Mouse (Mus musculus): ENCODE measurements around the gene Bsnd.
A peak's percentile ranks its signal among the peaks of the same experiment; 100 is the strongest.

The Bsnd gene

GRCm38 (mm10) chr4:106483215-106483727 lies 8.8 kb downstream of the Bsnd start:
- no peak for DNase-seq (ENCODE audit: low read depth)

GRCm38 (mm10) chr4:106480545-106480944 lies 11.5 kb downstream of the Bsnd start:
- no peak for DNase-seq (ENCODE audit: low read depth)

GRCm38 (mm10) chr4:106474241-106474640 lies 17.8 kb downstream of the Bsnd start:
- peak; percentile 50 for DNase-seq (ENCODE audit: low read depth)

GRCm38 (mm10) chr4:106472335-106472734 lies 19.7 kb downstream of the Bsnd start:
- DNase-seq (ENCODE audit: low read depth) = peak; percentile 42

- DNase-seq (ENCODE audit: low read depth) = no peak
Observed at GRCm38 (mm10) chr4:106470921-106471320, 21.2 kb downstream of the Bsnd start.

GRCm38 (mm10) chr4:106467420-106468110 lies 24.5 kb downstream of the Bsnd start:
- DNase-seq (ENCODE audit: low read depth) = no peak

- no peak for DNase-seq (ENCODE audit: low read depth)
Observed at GRCm38 (mm10) chr4:106463174-106463801, 28.8 kb downstream of the Bsnd start.

- DNase-seq (ENCODE audit: low read depth) = no peak
Observed at GRCm38 (mm10) chr4:106462524-106462923, 29.6 kb downstream of the Bsnd start.

- DNase-seq (ENCODE audit: low read depth) = no peak
Observed at GRCm38 (mm10) chr4:106462016-106462415, 30.1 kb downstream of the Bsnd start.

- no peak for DNase-seq (ENCODE audit: low read depth)
Observed at GRCm38 (mm10) chr4:106454541-106454940, 37.5 kb downstream of the Bsnd start.

GRCm38 (mm10) chr4:106453516-106453915 lies 38.6 kb downstream of the Bsnd start:
- no peak for DNase-seq (ENCODE audit: low read depth)

GRCm38 (mm10) chr4:106453108-106453507 lies 39.0 kb downstream of the Bsnd start:
- DNase-seq (ENCODE audit: low read depth) = no peak

GRCm38 (mm10) chr4:106452401-106452800 lies 39.7 kb downstream of the Bsnd start:
- DNase-seq (ENCODE audit: low read depth) = no peak

GRCm38 (mm10) chr4:106449306-106449705 lies 42.8 kb downstream of the Bsnd start:
- no peak for DNase-seq (ENCODE audit: low read depth)

GRCm38 (mm10) chr4:106443182-106443581 lies 48.9 kb downstream of the Bsnd start:
- DNase-seq (ENCODE audit: low read depth) = no peak

- DNase-seq (ENCODE audit: low read depth) = no peak
Observed at GRCm38 (mm10) chr4:106438763-106439162, 53.3 kb downstream of the Bsnd start.

- DNase-seq (ENCODE audit: low read depth) = no peak
Observed at GRCm38 (mm10) chr4:106437207-106437606, 54.9 kb downstream of the Bsnd start.

GRCm38 (mm10) chr4:106436475-106436874 lies 55.6 kb downstream of the Bsnd start:
- DNase-seq (ENCODE audit: low read depth) = peak; percentile 23

- DNase-seq (ENCODE audit: low read depth) = no peak
Observed at GRCm38 (mm10) chr4:106435426-106435825, 56.7 kb downstream of the Bsnd start.

All from c-Kit-positive CD71-negative TER-119-negative erythroid progenitor cells, embryonic 14.5 days (primary cell).